Mouse (Mus musculus): ENCODE results near the gene 6820408C15Rik. TPM values are rescaled to one million over a fixed set of nuclear protein-coding genes. Genes with fewer than 3 reads are reported as not detected.

Gene 6820408C15Rik
- polyA plus RNA-seq (2015; fragmentation: Nextera tagmentation; extraction: Ambion mirVana) = 0.51 and 0.64 TPM in 2 replicates

DNA sequence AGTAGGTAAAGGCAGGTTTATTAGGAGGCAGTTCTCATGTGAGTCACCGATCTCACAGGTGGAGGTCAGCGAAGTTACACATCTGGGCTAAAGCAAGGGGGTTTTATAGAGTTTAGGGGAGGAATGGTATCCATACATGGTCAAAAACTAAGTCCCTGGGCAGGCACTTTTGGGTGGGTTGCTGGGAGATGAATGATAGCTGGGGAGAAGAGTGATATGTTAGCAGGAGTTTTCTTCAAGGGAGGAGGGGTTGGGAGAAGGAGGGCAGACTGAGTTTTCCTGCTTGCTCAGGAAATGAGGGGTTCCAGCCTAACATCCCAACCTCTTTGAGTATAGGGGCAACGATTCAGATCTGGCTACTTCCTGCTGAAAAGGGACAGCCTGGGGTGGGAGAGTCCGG, at the start of gene 6820408C15Rik:
6820408C15Rik (plus strand) TSS at position 301 of the 400 bp plus-strand sequence.
- DNase-seq (ENCODE audit: low spot score) = no peak

DNA sequence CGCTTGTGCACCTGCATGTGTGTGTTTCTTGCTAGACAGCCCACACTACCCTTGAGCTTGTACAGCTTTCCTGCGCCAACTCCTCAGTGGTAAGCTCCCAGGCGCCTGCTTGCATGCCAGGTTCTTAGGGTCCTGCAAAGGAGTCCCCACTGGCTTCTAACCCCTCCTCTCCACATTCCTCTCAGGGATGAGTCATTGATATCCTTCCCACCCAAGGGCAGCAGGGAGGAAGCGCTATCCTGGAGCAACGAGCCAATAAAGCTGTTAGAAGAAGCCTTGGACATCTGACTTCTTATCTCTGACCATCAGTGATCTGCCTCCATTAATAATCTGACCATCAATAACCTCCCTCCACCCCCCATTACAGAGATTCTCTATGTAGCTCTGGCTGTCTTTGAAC, 47.5 kb upstream of the 6820408C15Rik start:
- DNase-seq (ENCODE audit: low spot score) = no peak

DNA sequence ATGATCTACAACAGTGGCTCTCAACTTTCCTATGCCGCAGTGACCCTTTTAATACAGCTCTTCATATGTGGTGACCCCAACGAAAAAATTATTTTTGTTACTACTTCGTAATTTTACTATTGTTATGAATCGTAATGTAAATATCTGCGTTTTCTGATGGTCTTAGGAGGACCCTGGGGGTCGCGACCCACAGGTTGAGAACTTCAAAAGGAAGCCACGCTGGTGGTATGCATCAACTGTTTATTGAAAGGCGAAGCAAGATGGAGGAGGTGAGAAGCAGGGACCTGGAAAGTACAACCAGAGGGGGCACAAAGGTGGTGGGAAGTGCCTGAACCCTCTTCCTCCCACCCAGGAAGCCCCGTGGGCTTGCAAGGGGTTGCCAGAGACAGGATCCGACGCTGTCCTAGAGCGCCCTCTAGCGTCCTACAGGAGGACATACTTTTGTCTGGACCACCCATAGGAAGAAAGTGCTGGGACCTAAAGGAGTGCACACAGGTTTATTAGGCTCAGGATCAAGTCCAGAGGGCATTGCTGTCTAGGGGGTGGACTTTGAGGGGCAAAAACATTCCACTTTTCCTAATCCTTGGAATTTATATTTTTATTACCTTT, 46.8 kb upstream of the 6820408C15Rik start:
- peak; percentile 84 for DNase-seq (ENCODE audit: low spot score)

DNA sequence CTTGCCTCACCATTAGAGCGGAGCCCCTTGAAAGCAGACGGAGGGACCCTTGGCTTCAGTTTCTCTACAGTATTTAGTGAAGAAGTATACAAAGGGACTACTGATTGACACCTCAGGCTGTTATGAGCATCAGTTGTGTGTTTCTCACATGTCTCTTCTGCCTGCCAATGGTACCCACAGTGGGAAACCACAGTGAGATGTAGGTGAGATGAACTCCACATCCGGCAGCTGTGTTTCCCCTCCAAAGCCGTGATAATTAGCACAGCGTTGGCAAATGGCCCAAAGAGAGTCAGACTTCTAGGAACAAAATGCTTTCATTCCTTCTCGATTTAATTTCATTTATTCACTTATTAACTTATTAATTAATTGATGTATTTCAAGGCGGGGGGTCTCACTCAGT, 43.3 kb upstream of the 6820408C15Rik start:
- peak; percentile 81 for DNase-seq (ENCODE audit: low spot score)

DNA sequence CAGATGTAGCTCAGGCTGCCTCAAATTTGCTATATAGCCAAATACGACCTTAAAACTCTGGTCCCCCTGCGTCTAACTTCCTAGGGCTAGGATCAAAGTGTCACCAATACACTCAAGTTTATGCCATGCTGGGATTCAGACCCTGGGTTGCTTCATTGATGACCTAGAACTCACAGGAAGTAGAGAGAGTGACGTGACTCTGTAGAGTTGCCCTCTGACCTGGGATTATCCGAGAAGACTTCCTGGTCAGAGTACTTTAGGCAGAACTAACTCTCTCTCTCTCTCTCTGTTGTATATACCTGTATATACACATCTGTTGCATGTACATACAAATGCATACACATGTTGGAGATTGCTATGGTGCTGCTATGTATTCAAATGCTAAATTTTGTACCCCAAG, 42.7 kb upstream of the 6820408C15Rik start:
- no peak for DNase-seq (ENCODE audit: low spot score)

DNA sequence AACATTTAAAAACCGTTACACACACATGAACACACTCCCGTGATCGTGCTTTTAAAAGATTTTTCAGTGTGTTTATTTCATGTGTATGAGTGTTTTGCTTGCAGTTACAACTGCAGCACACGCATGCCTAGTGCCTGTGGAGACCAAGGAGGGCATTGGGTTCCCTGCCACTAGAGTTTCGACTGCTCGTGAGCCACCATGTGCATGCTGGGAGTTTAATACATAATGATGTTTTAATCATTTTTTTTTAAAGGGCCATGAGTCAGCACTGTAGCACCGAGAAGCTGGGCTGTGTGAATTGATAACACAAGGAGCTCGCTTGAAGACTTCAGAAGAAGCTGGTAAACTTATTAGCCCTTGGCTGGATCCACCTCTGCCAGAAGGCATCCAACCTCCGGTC, 41.8 kb upstream of the 6820408C15Rik start:
- DNase-seq (ENCODE audit: low spot score) = no peak

DNA sequence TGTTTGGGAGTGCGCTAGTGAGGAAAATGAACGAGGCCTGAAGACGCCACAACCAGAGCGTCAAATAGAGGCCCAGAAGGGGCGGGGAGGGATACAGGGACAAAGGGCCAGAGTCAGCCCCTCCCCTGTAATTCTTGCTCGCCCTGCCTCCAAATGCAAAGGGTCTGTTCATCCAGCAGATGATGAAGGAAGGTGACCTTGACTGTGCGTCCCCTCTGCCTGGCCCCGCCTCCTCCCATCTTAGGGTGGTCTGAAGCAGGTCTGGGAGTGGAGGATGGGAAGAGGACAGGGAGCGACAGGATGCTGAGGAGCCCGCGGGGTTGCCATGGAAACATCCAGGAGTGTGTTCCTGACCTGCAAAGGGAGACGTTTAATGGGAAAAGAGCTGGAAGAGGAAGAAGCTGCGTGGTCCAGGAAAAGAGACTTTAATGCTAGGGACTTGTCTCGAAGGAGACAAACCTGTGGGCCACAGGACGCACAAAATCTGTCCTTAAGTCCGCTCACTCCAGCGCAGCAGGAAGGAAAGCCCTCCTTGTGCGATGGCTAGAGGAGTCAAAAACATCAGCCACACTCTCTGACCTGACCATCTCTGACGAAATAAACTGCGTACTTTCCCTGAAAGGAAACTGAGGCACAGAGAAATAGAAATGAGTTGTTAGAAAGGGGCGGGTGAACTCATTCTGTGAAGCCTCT, 39.6 kb upstream of the 6820408C15Rik start:
- DNase-seq (ENCODE audit: low spot score) = no peak

DNA sequence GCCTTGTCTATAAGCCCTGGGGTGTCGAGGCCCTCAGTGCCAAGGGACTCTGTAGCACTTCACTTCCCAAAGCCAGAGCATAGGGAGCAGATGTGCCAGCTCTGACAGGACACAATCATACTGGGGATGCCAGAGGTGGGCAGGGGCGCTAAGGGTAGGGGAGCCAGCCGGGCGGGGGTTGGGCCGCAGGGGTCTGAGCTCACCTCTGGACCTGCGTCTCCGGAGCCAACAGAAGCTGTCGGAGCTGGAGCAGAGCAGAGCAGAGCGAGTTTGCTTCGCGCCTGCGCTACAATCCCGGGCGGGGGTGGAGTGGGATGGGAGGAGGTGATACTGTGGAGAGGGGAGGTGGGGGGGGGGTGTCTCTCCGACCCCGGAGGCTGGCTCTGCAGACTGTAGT, 39.0 kb upstream of the 6820408C15Rik start, which contains the start of gene Nrsn2:
Nrsn2 (minus strand) TSS at position 294 of the 397 bp plus-strand sequence.
- no peak for DNase-seq (ENCODE audit: low spot score)

DNA sequence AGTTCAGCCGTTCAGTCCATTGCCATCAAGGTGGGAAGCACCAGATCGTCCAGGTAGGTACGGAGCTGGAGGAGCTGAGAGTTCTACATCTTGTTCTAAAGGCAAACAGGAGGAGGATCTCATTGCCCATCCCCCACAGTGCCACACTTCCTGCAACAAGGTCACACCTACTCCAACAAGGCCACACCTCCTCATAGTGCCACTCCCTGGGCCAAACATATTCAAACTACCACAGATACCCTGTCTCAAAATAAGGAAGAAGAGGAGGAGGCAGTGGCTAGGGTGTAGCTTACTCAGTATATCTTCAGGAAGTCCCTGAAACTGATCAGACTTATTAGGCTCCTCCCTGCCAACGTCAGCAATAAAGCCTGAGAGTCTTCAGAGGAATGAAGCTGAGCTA, 31.2 kb upstream of the 6820408C15Rik start:
- DNase-seq (ENCODE audit: low spot score) = no peak

DNA sequence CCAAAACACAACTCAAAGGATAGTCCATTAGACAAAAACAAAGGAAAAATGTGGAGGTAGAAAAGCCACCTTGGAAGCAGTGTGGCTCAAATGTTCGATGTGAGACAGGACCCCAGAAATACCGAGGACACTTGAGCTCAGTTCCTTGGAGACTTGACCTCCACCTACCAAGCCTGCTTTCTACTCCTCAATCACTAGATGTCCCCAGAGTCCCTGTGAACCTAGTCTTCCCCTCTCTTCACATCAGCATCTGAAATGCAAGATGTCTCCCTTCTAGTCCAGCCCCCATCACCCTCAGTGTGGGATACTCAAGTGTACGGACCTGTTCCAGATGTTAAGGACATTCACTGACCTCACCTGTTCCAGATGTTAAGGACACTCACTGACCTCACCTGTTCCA, 22.6 kb upstream of the 6820408C15Rik start:
- peak; percentile 63 for DNase-seq (ENCODE audit: low spot score)

DNA sequence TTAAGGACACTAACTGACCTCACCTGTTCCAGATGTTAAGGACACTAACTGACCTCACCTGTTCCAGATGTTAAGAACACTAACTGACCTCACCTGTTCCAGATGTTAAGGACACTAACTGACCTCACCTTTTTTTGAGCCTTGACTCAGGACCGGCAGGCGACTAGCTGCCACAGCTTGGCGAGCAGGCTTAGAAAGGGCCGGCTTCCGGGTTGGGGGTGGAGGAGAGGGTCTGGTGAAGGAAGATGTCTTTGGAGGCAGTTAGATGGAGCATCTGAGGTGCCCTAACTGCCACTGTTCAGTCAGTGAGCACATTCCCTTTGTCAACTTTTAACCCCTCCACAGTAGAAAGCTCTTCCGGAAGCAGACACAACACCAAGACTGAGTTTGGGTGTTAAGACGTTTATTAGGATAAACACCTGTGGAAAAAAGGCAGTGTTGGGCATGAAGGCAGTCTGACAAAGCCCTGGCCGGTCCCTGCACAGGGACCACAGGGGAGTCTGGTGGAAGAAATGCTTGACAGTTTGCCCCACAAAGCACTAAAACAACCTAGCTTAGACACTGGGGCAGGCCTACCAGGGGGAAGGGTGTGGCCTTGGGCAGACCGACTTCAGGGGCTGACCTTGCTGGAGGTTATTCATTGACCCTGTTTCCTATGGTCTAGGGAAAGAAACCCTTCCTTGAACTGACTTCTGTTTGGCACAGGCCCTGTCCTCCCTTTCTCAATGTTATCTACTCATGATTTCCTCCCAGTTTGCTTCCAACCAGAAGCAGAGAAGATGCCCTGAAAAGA, 22.0 kb upstream of the 6820408C15Rik start:
- DNase-seq (ENCODE audit: low spot score) = no peak

DNA sequence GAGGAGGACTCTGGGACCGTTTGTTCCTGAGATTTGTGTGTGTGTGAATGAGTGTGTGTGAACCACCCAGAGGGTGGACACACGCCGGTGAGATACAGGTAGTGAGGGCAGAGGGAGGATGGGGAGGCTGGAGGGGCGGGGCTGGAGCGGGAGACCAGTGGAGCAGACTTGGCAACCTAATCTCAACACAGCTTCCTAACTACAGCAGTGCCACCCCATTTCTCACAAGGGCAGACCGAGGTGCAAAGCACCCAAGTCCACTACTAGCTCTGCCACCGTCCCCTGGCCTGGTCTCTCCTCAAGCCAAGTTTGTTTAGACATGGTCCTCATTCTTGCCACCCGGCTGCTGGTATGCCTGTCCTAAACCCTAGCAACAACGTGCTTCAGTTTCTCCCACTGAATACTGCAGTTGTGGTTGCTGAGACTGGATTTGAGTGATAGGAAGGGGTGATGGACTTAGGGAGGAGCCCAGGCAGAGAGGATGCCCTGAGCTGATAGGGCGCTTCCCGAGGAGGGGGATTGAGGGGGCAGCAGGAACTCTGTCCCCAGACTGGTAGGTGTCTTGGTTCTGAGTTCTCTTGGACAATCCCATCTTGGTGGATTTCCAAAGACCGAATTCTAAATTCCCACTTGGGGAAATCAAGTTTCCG, 20.0 kb upstream of the 6820408C15Rik start:
- DNase-seq (ENCODE audit: low spot score) = no peak

DNA sequence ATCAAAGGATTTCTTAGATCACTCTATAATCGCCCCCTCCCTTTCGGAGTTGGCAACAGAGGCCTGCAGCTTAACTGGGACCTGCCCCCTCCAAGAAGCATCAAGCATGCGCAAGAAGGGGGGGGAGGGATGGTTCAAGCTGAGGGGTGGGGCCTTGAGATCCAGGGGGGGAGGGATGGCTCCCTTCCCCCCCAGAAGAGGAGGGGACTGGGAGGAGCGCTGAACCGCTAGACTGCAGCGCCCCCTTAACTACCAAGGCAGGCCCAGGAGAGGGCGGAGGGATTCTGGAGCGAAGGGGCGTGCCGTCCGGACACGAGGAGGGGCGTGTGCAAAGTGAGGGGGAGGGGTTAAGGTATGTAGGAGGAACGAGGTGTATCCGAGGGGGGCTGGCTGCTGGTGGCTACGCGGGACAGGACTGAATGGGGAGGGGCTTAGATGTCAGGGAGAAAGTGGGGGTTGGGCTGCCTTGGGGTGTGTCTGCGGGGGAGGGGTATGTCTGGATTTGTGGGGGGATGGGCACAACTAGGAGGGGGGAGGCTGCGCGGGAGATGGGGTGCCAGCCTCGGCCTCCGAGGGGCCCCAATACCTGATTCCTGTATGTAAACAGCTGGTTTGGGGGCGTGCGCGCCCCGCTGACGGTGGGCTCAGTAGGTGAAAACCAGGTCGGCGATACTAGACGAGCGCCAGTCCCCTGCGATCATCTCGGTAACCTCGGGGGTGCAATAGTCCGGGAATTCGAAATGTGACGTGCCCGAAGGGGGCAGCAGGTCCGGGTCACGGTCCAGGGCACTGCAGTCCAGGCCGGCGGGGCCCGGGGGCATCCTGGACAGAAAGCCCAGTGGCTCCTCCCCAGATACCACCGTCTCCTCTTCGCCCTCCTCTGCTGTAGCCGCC, 19.0 kb upstream of the 6820408C15Rik start:
- DNase-seq (ENCODE audit: low spot score) = peak; percentile 88

DNA sequence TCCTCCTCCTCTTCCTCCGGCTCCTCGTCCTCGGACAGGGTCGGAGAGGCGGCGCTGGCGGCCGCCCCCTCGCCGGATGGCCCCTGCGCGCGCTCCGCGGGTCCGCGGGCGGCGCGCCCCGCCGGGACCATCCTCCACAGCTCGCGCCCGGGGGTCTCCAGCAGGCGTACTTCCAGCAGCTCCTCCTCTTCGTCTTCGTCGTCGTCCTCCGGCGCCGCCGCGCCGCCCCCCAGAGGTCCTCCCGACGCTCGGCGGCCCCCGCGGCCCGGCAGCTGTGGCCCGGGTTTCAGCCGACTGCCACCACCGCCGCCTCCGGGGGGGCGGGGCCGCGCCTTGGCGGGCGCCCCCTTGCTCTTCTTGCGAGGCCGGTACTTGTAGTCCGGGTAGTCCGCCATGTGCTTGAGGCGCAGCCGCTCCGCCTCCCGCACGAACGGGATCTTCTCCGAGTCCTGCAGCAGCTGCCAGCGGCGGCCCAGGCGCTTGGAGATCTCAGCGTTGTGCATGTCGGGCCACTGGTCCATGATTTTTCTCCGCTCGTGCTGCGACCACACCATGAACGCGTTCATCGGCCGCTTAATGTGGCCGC, 18.3 kb upstream of the 6820408C15Rik start:
- peak; percentile 69 for DNase-seq (ENCODE audit: low spot score)

DNA sequence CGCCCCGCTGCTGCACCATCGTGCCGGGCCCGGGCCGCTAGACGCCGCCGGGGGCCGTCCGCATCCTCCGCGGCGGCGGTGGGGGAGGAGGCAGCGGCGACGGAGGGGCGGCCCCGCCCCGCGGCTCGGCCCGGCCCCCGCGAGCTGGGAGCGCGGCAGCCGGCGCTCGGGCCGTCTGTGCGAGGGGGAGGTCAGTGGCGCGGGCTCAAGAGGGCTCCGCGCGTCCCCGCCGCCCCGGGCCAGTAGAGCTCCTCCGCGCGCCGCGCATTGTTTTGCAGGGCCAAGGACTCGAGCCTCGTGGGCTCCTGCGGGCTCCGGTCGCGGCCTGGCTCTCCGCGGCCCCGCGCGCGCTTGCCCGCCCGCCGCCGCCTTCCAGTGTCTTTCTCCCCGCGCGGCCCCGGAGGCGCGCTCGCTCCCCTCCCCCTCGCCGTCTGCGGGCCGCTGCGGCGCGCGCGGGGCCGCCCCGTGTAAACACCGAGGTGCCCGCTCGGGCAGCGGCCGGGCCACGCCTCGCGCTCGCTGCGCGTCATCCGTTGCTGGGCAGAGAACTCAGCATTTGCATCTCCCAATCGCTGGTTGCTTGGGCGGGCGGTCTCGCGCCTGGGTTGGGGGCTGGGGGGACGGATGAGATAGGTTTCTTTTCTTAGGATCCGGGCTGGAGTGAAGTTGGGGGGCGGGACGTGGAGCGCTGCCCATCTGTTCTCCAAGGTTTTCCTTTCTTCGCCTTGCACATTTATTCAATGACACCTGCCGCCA, 17.5 kb upstream of the 6820408C15Rik start, which contains the start of gene Sox12:
Sox12 (minus strand) TSS at position 384 of the 756 bp plus-strand sequence.
- DNase-seq (ENCODE audit: low spot score) = peak; percentile 90

DNA sequence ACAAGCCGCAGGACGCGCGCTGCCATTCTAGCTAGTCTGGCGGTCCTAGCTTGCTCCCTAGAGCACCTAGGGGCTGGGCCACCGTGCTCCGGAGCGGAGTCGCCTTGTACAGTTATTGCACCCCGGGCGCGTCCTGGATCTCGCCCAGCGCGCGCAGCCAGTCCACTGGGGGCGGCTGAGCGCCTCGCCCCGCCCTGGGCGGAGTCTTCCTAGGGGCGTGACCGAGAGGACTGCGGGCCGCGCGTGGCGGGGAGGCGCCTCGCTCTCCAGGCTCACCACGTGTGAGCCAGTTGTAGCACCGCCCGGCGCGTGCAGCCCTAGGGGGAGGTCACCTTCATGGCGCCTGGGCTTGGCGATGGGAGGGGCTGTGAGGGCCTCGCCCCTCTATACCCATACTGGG, 16.7 kb upstream of the 6820408C15Rik start:
- peak; percentile 85 for DNase-seq (ENCODE audit: low spot score)

DNA sequence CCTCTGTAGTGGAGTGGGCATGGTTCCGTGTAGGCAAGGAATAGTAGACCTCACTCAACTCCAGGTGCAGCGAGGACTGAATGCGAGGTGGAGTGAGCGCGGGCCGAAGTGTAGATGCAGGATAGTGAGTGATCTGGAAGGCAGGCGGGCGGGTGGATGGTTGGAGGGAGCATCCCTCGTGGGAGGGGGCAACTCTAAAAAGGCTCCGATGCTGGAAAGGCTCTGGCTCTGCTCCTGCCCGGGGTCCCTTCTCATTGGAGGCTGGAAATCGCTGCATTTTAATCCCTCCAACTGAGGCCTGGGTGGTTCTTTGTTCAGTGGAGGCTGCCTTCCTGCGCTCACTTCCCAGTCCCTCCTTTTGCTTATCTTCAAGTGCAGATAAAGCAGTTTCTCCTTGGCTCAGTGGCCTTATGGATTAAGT, 16.3 kb upstream of the 6820408C15Rik start:
- DNase-seq (ENCODE audit: low spot score) = no peak

DNA sequence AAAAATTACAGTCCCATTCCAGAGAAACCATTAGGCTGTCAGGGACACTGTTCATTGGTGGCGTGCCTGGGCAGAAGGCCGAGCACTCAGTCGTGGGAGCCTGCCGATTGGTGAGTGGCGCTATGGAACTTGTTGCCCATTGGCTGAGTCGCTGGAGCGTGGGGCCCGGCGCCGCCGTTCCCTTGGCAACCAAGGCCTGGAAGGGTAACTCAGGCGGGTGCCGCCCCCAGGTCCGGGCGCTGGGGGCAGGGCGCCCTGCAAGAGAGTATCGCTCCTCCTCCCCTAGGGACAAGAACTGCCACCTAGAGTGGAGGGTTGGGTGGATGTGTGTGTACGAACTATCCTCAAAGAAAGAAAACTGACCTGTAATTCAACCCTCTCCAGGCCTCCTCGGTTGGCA, 9.3 kb upstream of the 6820408C15Rik start:
- peak; percentile 91 for DNase-seq (ENCODE audit: low spot score)

DNA sequence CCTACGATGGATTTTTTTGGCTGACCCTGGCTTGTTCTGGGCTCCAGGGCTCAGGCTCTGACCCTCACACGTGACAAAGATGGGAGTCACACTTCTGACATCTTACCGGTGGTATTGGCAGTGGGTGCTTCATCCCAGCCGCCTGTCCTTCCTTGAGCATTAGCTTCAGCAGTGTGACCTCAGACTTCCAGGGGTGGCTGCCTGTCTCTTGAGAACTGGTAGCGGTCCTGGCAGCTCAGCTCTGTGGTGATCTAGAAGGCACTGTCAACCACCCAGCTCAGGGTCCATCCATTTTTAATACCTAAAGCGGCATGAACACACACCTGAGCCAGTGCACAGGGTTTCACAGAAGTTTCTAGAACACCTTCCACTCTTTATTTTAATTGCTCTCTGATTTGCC, 5.6 kb upstream of the 6820408C15Rik start:
- no peak for DNase-seq (ENCODE audit: low spot score)
